Mouse (Mus musculus): ENCODE measurements around the gene Cpd.

The Cpd gene

GRCm38 (mm10) chr11:76846878-76847222 is at the start of gene Cpd:
Gene Cpd (minus strand): TSS chr11:76847018.
- DNase-seq: peak; percentile 96

DNA sequence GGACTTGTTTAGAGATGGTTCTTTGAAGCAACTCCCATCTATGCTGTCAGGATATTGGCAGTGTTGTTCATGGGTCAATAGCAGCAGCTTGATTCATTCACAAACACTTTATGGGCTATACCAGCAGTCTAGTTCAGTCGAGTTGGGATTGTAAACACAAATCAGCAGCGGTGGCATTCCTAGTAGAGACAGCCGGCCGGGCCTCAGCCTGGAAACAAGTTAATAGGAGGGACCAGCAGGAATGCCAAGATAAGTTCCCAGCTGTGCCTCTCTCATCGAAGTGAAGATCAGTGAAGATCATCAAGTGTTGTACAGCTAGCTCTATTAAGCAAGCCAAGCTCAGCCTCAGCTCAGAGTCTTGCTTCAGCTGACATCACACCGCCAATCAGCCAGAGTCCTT is 49.5 kb upstream of the Cpd start:
- no peak for DNase-seq

GRCm38 (mm10) chr11:76894240-76894639 is 47.4 kb upstream of the Cpd start:
- peak; percentile 69 for DNase-seq

DNA sequence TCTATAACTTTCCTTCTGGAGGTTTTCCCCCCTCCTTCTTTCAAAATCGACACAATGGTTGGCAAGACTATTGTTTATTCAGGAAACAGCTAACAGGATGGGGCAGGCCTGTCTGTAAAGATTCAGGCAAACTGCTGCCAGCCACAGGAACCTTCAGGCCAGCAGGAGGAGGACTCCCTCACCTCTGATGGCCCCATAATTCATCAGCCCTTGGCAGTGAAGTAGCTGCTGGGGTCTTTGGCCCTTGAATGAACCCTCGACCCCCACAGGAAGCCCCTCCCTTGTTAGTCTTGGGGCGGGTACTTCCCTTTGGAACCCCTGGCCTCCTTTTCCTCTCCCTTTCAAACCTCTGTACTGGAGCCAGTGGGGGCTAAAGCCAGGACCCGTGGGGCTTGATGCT is 46.8 kb upstream of the Cpd start:
- peak; percentile 58 for DNase-seq

- no peak for DNase-seq
Measured at GRCm38 (mm10) chr11:76892972-76893371, 46.2 kb upstream of the Cpd start.

DNA sequence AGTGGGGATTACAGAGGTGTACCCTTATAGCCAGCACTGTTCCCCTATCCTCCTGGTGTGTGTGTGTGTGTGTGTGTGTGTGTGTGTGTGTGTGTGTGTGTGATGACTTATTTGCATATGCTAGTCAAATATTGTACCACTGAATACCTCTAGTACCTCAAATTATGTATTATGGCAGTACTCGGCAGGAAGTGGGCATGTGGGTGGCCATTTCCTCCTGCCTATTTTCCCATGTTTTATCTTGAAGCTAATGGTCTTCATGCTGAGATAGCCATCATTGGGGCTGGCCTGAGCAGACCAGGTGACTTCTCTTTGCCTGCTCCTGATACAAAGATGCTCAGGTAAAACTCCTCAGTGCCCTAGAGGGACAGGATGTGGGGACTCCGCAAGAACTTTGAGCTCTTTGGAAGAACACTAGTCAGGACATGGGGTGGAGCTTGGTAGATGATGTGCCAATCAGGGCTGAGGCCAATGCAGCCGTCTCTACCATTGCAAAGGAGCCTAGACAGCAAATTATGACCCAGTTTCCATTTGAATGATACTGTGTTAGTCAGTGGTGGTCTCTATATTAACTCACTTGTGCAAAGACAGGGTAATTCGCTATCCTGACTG is 45.0 kb upstream of the Cpd start:
- DNase-seq: no peak

DNA sequence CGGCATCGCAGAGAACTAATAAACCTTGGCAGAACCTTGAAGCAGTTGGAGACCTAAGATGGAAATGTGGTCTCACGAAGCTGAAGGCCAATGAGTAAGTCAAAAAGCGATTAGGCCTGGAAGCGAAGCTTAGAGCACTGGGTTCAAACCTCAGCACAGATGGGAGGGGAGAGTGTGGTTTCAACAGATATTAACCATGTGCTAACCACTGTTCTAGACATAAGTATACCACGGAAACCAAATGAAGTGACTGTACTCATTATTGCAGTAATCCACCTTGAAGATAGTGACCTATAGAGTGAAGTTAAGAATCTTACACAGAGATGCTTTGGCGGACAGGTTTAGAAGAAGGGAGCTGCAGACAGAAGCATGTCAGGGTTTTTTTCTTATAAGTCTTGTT is 44.4 kb upstream of the Cpd start:
- DNase-seq: no peak

DNA sequence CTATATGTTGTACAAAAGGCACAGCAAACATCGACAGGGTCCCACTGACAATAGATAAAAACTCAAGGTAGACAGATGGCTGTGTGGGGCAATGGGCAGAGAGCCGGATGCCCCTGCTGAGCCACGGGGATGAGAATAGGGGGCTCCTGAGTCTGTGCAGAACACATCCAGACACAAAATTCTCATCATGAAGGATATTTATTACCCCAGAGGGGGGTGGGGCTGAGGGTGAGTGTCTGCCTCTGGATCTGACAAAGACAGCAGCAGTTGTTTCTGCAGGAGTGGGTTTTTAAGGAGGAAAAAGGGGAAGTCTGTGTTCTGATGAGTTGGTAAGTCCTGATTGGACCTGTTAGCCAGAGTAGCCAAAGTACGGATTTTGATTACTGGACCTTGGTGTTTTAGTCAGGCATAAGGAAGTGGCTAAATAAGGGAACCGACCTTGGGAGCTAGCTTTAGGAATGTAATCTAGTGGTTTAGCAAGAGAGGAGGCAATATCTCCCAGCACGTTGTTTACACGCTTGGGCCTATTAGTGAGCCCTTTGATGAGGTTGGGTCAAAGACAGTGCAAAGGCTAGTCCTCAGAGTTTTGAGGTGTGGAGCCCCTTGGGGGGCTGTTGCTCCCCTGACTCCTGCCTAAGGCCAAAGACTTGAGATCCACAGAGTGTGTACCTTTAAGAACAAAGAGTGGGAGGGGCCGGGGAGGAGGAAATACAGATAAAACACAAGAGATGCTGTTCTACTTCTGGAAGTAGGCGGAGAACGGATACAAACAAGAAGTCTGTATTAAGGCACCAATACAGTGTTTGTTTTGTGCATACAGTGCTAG is 42.7 kb upstream of the Cpd start:
- peak; percentile 64 for DNase-seq

DNA sequence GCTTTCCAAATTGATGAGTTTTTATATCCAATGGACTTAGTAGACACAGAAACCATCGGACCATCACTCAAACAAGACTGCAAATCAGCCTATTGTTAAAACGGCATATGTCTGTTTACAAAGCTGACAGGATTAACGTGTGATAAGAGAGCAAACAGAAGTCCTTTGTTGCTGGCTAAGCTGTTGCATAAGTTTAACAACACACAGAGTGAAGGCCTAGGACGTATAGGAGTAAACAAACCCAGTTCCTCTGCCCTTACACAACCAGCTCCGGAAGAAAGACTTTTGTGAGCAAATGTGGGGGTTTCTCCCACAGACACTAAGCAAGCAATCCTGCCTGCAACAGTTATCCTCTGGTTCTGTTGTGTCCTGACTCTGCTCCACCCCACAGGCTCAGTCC is 37.6 kb upstream of the Cpd start:
- DNase-seq: no peak

DNA sequence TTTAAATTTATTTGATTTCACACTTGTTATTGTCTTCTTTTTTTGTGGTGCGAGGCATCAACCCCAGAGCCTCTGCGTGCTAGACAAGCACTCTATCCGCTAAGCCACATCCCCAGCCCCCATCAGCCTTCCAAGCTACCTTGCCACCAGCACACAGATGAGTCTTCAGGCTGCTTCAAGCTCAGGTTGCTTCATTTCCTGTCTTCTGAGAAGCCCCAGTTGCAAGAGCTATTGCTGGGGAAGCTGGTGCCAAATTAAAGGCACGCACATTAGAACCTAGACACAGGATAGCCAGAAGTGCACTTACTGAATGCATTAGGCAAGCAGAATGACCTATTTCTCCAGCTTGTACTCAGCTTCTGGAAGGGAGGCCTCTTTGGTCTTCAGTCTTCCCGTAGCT is 33.0 kb upstream of the Cpd start:
- DNase-seq: no peak

DNA sequence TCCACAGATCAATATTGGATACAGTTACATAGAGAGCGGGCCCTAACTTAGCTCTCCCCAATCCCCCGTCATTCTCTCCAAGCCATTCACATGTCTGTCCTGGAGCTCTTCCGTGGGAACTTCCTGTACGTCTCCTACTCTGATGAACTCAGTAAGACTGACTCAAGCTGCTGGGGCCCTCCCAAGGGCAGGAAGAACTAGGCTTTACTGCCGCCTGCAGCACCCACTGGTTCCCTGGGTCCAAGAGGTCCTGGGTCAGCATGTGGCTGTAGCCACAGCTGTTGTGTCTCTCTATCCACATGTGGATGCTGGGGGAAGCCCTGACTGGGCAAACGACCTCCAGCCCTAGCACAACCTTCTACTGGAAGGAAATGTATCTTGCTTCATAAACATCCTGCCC is 27.9 kb upstream of the Cpd start:
- DNase-seq: no peak

GRCm38 (mm10) chr11:76873865-76874264 is 27.0 kb upstream of the Cpd start:
- DNase-seq: no peak

DNA sequence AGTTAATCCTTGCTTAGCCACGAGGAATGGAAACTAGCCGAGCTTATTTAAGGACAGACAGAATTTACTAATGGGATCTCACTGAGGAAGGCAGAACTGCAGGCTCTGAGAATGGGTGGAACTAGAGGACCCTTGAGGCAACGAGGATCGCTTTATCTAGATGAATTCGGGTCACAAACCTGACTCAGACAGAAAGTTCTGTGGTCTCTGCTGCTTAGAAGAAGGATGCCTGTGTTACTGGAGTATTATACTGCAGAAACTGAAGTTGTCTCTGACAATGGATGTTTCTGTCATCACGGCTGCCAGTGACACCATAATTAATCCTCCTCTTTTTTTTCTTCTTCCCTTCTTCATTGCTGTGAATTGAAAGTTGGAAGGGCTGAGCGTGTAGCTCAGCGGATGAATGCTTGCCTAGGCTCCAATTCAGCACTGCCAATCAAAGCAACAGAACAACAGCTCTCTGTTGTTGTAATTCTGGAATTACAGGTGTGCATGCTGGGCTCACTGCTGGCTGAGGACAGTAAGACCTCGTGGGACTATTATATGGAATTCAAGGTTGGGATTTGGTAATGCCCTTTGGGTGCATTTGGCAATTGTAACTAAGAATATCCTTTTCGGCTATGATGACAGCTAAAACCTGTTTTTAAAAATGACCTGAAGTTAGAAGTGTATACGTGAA is 25.9 kb upstream of the Cpd start:
- no peak for DNase-seq

- DNase-seq: no peak
Measured at GRCm38 (mm10) chr11:76861185-76861584, 14.4 kb upstream of the Cpd start.

- no peak for DNase-seq
Measured at GRCm38 (mm10) chr11:76859261-76859660, 12.4 kb upstream of the Cpd start.

GRCm38 (mm10) chr11:76858781-76859180 is 12.0 kb upstream of the Cpd start:
- DNase-seq: no peak

- no peak for DNase-seq
Measured at GRCm38 (mm10) chr11:76857111-76857510, 10.3 kb upstream of the Cpd start.

GRCm38 (mm10) chr11:76856601-76857000 is 9.8 kb upstream of the Cpd start:
- DNase-seq: no peak

- peak; percentile 34 for DNase-seq
Measured at GRCm38 (mm10) chr11:76854475-76855341, 7.9 kb upstream of the Cpd start.

GRCm38 (mm10) chr11:76851512-76851911 is 4.7 kb upstream of the Cpd start:
- DNase-seq: no peak

GRCm38 (mm10) chr11:76849596-76849995 is 2.8 kb upstream of the Cpd start:
- no peak for DNase-seq

DNA sequence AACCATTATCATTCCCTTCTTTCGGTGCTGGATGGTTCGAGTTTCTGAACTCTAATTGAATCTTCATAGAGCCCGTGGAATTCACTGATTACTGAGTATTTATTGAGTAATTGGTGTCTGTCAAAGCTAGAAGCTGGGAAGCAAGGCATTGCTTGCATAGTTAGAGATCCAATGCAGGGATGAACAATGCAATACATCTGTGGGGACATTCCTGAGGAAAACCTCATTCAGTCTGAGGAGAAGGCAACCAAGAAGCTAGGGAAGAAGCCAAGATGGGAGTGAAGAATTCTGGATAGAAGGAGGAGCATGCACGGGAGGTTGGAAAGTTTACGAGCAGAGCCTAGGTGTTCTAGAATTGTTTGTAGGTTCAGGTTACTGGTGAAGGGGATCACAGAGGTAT is 1.3 kb upstream of the Cpd start:
- no peak for DNase-seq

GRCm38 (mm10) chr11:76847354-76847753 is 536 bp upstream of the Cpd start:
- no peak for DNase-seq
